Mouse (Mus musculus): Measurements from ENCODE around the gene Dydc1. TPM values are rescaled to one million over a fixed set of nuclear protein-coding genes. Genes with fewer than 3 reads are reported as not detected.

Gene Dydc1
- polyA plus RNA-seq, 1 experiment from 2014 or later: not detected

GRCm38 (mm10) chr14:41082408-41082807 lies 9.7 kb downstream of the Dydc1 start:
- H3K9me3 ChIP-seq (ENCODE audit: control insufficient read depth, low read length): no peaks in the 10 kb centered on the region
- H3K36me3 ChIP-seq (ENCODE audit: control insufficient read depth, insufficient read depth, low read length): no peaks in the 10 kb centered on the region
- no peak overlapping the region for H3K9ac ChIP-seq (ENCODE audit: low read depth, low read length)
- WGBS: 73% methylated on average over 2 of the region's 2 CpGs
- H3K4me3 ChIP-seq (ENCODE audit: low read depth, low read length): no peak overlapping the region
- H3K4me1 ChIP-seq (replicated peaks; ENCODE audit: control insufficient read depth, insufficient read depth, low read length): no peaks in the 10 kb centered on the region
- H3K27me3 ChIP-seq (replicated peaks; ENCODE audit: control insufficient read depth, insufficient read depth, low read length): no peaks in the 10 kb centered on the region
- H3K4me2 ChIP-seq: no peak overlapping the region
- DNase-seq (ENCODE audit: low spot score): no peak
- no peak overlapping the region for H3K27ac ChIP-seq (ENCODE audit: low read depth, low read length)
- no peak for ATAC-seq (replicated peaks; ENCODE audit: low FRiP score)

- WGBS: 68% methylated on average over 1 of the region's 1 CpGs
- no peak overlapping the region for H3K27ac ChIP-seq (ENCODE audit: low read depth, low read length)
- H3K27me3 ChIP-seq (replicated peaks; ENCODE audit: control insufficient read depth, insufficient read depth, low read length): no peaks in the 10 kb centered on the region
- H3K4me2 ChIP-seq: no peak overlapping the region
- no peaks in the 10 kb centered on the region for H3K9me3 ChIP-seq (ENCODE audit: control insufficient read depth, low read length)
- H3K4me1 ChIP-seq (replicated peaks; ENCODE audit: control insufficient read depth, insufficient read depth, low read length): no peaks in the 10 kb centered on the region
- ATAC-seq (replicated peaks; ENCODE audit: low FRiP score) (0 out of 2 replicates have a peak, but pooled peaks have one; percentile 26), DNase-seq (ENCODE audit: low spot score) (no peak)
- no peak overlapping the region for H3K9ac ChIP-seq (ENCODE audit: low read depth, low read length)
- no peaks in the 10 kb centered on the region for H3K36me3 ChIP-seq (ENCODE audit: control insufficient read depth, insufficient read depth, low read length)
- H3K4me3 ChIP-seq (ENCODE audit: low read depth, low read length): no peak overlapping the region
These were observed 14.8 kb downstream of the Dydc1 start for GRCm38 (mm10) chr14:41087509-41087908.

GRCm38 (mm10) chr14:41090777-41091176 lies 18.1 kb downstream of the Dydc1 start:
- peak; percentile 51; the same call in 1 of the 2 replicates for ATAC-seq (replicated peaks; ENCODE audit: low FRiP score)
- WGBS: 44% methylated on average over 8 of the region's 8 CpGs
- H3K36me3 ChIP-seq (ENCODE audit: control insufficient read depth, insufficient read depth, low read length): no peaks in the 10 kb centered on the region
- no peak overlapping the region for H3K4me3 ChIP-seq (ENCODE audit: low read depth, low read length)
- no peaks in the 10 kb centered on the region for H3K27me3 ChIP-seq (replicated peaks; ENCODE audit: control insufficient read depth, insufficient read depth, low read length)
- no peaks in the 10 kb centered on the region for H3K9me3 ChIP-seq (ENCODE audit: control insufficient read depth, low read length)
- H3K27ac ChIP-seq (ENCODE audit: low read depth, low read length): no peak overlapping the region
- H3K4me2 ChIP-seq: no peak overlapping the region
- H3K4me1 ChIP-seq (replicated peaks; ENCODE audit: control insufficient read depth, insufficient read depth, low read length): no peaks in the 10 kb centered on the region
- DNase-seq (ENCODE audit: low spot score): no peak
- H3K9ac ChIP-seq (ENCODE audit: low read depth, low read length): no peak overlapping the region

GRCm38 (mm10) chr14:41094114-41094513 lies 21.4 kb downstream of the Dydc1 start:
- no peak overlapping the region for H3K9ac ChIP-seq (ENCODE audit: low read depth, low read length)
- no peak overlapping the region for H3K4me2 ChIP-seq
- ATAC-seq (replicated peaks; ENCODE audit: low FRiP score): no peak
- H3K36me3 ChIP-seq (ENCODE audit: control insufficient read depth, insufficient read depth, low read length): no peaks in the 10 kb centered on the region
- no peak overlapping the region for H3K4me3 ChIP-seq (ENCODE audit: low read depth, low read length)
- no peaks in the 10 kb centered on the region for H3K4me1 ChIP-seq (replicated peaks; ENCODE audit: control insufficient read depth, insufficient read depth, low read length)
- no peak overlapping the region for H3K27ac ChIP-seq (ENCODE audit: low read depth, low read length)
- no peaks in the 10 kb centered on the region for H3K9me3 ChIP-seq (ENCODE audit: control insufficient read depth, low read length)
- WGBS: 38% methylated on average over 1 of the region's 1 CpGs
- DNase-seq (ENCODE audit: low spot score): no peak
- no peaks in the 10 kb centered on the region for H3K27me3 ChIP-seq (replicated peaks; ENCODE audit: control insufficient read depth, insufficient read depth, low read length)

GRCm38 (mm10) chr14:41096296-41096860 lies 23.7 kb downstream of the Dydc1 start:
- WGBS: 80% methylated on average over 3 of the region's 3 CpGs
- Histone ChIP-seq H3K36me3 (ENCODE audit: control insufficient read depth, insufficient read depth, low read length) (no peaks in the 10 kb centered on the region), H3K4me2 (no peak overlapping the region), H3K9ac (ENCODE audit: low read depth, low read length) (no peak overlapping the region), H3K4me1 (replicated peaks; ENCODE audit: control insufficient read depth, insufficient read depth, low read length) (no peaks in the 10 kb centered on the region), H3K4me3 (ENCODE audit: low read depth, low read length) (no peak overlapping the region), H3K9me3 (ENCODE audit: control insufficient read depth, low read length) (no peaks in the 10 kb centered on the region), H3K27me3 (replicated peaks; ENCODE audit: control insufficient read depth, insufficient read depth, low read length) (no peaks in the 10 kb centered on the region), H3K27ac (ENCODE audit: low read depth, low read length) (no peak overlapping the region)
- ATAC-seq (replicated peaks; ENCODE audit: low FRiP score) (no peak), DNase-seq (ENCODE audit: low spot score) (no peak)

- Histone ChIP-seq H3K4me2 (no peak overlapping the region), H3K4me1 (replicated peaks; ENCODE audit: control insufficient read depth, insufficient read depth, low read length) (no peaks in the 10 kb centered on the region), H3K27me3 (replicated peaks; ENCODE audit: control insufficient read depth, insufficient read depth, low read length) (no peaks in the 10 kb centered on the region), H3K36me3 (ENCODE audit: control insufficient read depth, insufficient read depth, low read length) (no peaks in the 10 kb centered on the region), H3K9me3 (ENCODE audit: control insufficient read depth, low read length) (no peaks in the 10 kb centered on the region), H3K4me3 (ENCODE audit: low read depth, low read length) (no peak overlapping the region), H3K9ac (ENCODE audit: low read depth, low read length) (no peak overlapping the region), H3K27ac (ENCODE audit: low read depth, low read length) (no peak overlapping the region)
- DNase-seq (ENCODE audit: low spot score) (no peak), ATAC-seq (replicated peaks; ENCODE audit: low FRiP score) (no peak)
- WGBS: 73% methylated on average over 1 of the region's 1 CpGs
These were observed 26.0 kb downstream of the Dydc1 start for GRCm38 (mm10) chr14:41098726-41099125.

GRCm38 (mm10) chr14:41100712-41101111 lies 28.0 kb downstream of the Dydc1 start:
- DNase-seq (ENCODE audit: low spot score): no peak
- WGBS: 72% methylated on average over 3 of the region's 3 CpGs
- Histone ChIP-seq H3K27me3 (replicated peaks; ENCODE audit: control insufficient read depth, insufficient read depth, low read length) (no peaks in the 10 kb centered on the region), H3K4me2 (no peak overlapping the region), H3K27ac (ENCODE audit: low read depth, low read length) (no peak overlapping the region), H3K9ac (ENCODE audit: low read depth, low read length) (no peak overlapping the region), H3K4me1 (replicated peaks; ENCODE audit: control insufficient read depth, insufficient read depth, low read length) (no peaks in the 10 kb centered on the region), H3K4me3 (ENCODE audit: low read depth, low read length) (no peak overlapping the region), H3K36me3 (ENCODE audit: control insufficient read depth, insufficient read depth, low read length) (no peaks in the 10 kb centered on the region), H3K9me3 (ENCODE audit: control insufficient read depth, low read length) (no peaks in the 10 kb centered on the region)
- ATAC-seq (replicated peaks; ENCODE audit: low FRiP score): no peak

GRCm38 (mm10) chr14:41101242-41101641 lies 28.5 kb downstream of the Dydc1 start:
- H3K27me3 ChIP-seq (replicated peaks; ENCODE audit: control insufficient read depth, insufficient read depth, low read length): no peaks in the 10 kb centered on the region
- 64% methylated on average over 5 of the region's 5 CpGs for WGBS

GRCm38 (mm10) chr14:41102269-41102668 lies 29.6 kb downstream of the Dydc1 start:
- Histone ChIP-seq H3K27me3 (replicated peaks; ENCODE audit: control insufficient read depth, insufficient read depth, low read length) (no peaks in the 10 kb centered on the region), H3K4me3 (ENCODE audit: low read depth, low read length) (no peak overlapping the region), H3K27ac (ENCODE audit: low read depth, low read length) (no peak overlapping the region), H3K4me2 (no peak overlapping the region), H3K4me1 (replicated peaks; ENCODE audit: control insufficient read depth, insufficient read depth, low read length) (no peaks in the 10 kb centered on the region), H3K36me3 (ENCODE audit: control insufficient read depth, insufficient read depth, low read length) (no peaks in the 10 kb centered on the region), H3K9me3 (ENCODE audit: control insufficient read depth, low read length) (no peaks in the 10 kb centered on the region), H3K9ac (ENCODE audit: low read depth, low read length) (no peak overlapping the region)
- ATAC-seq (replicated peaks; ENCODE audit: low FRiP score) (no peak), DNase-seq (ENCODE audit: low spot score) (no peak)
- WGBS: 63% methylated on average over 2 of the region's 2 CpGs

More at GRCm38 (mm10) chr14:41101242-41101641, 28.5 kb downstream of the Dydc1 start:
- no peak overlapping the region for H3K9ac ChIP-seq (ENCODE audit: low read depth, low read length)
- H3K27ac ChIP-seq (ENCODE audit: low read depth, low read length): no peak overlapping the region
- no peak overlapping the region for H3K4me2 ChIP-seq
- H3K36me3 ChIP-seq (ENCODE audit: control insufficient read depth, insufficient read depth, low read length): no peaks in the 10 kb centered on the region
- DNase-seq (ENCODE audit: low spot score): no peak
- no peak for ATAC-seq (replicated peaks; ENCODE audit: low FRiP score)
- no peak overlapping the region for H3K4me3 ChIP-seq (ENCODE audit: low read depth, low read length)
- no peaks in the 10 kb centered on the region for H3K9me3 ChIP-seq (ENCODE audit: control insufficient read depth, low read length)
- H3K4me1 ChIP-seq (replicated peaks; ENCODE audit: control insufficient read depth, insufficient read depth, low read length): no peaks in the 10 kb centered on the region
